Mouse (Mus musculus) neural tube, embryonic 13.5 days (tissue): ENCODE results near the gene Tbl1x. TPM values are rescaled to one million over a fixed set of nuclear protein-coding genes. Genes with fewer than 3 reads are reported as not detected.

Experiments used
- ATAC-seq: fragments of 200-750 bp; cut with Nextera tagmentation; 2 replicates; pipeline ENCODE4 v1.8.0; 2017; ENCODE audit warnings: low read depth, mild to moderate bottlenecking, moderate TSS enrichment, moderate library complexity
- H3K27ac ChIP-seq: fragments of 300-500 bp; sonication (generic); replicated peaks from 2 replicates; pipeline ENCODE4 v1.5.1; 2015; ENCODE audit warnings: moderate library complexity, mild to moderate bottlenecking, inconsistent platforms
- H3K27me3 ChIP-seq: fragments of 300-500 bp; sonication (generic); 2 replicates; pipeline ENCODE4 v1.6.1; 2015; ENCODE audit warnings: mild to moderate bottlenecking, inconsistent platforms
- H3K36me3 ChIP-seq: fragments of 300-500 bp; sonication (generic); 2 replicates; pipeline ENCODE4 v1.6.1; 2015; ENCODE audit warnings: mild to moderate bottlenecking, inconsistent platforms
- H3K4me1 ChIP-seq: fragments of 300-500 bp; sonication (generic); replicated peaks from 2 replicates; pipeline ENCODE4 v1.6.1; 2015; ENCODE audit warnings: inconsistent platforms
- H3K4me2 ChIP-seq: fragments of 300-500 bp; sonication (generic); 2 replicates; pipeline ENCODE4 v1.6.1; 2015; ENCODE audit warnings: inconsistent platforms, mild to moderate bottlenecking, moderate library complexity
- H3K4me3 ChIP-seq: fragments of 300-500 bp; sonication (generic); 2 replicates; pipeline ENCODE4 v1.5.1; 2015; ENCODE audit warnings: mild to moderate bottlenecking, inconsistent platforms
- H3K9ac ChIP-seq: fragments of 300-500 bp; sonication (generic); 2 replicates; pipeline ENCODE4 v1.6.1; 2015; ENCODE audit warnings: moderate library complexity, mild to moderate bottlenecking, inconsistent platforms
- H3K9me3 ChIP-seq: fragments of 300-500 bp; sonication (generic); 2 replicates; pipeline ENCODE4 v1.6.1; 2016; ENCODE audit warnings: inconsistent platforms
- WGBS: fragments of 180-500 bp; shearing (Covaris S2); methylation state at CpG from one replicate; pipeline ENCODE4 v1.1.7; 2015; 5-methylcytosine and 5-hydroxymethylcytosine counted together
- polyA plus RNA-seq: library from polyadenylated mRNA; unstranded; fragments of >200 nt; fragmentation: Nextera tagmentation; extraction: Ambion mirVana; gene quantifications from 2 replicates; pipeline ENCODE4 v1.2.1, GENCODE M21; 2015

Gene Tbl1x
- 41.5 and 50.7 TPM in 2 replicates for polyA plus RNA-seq

DNA sequence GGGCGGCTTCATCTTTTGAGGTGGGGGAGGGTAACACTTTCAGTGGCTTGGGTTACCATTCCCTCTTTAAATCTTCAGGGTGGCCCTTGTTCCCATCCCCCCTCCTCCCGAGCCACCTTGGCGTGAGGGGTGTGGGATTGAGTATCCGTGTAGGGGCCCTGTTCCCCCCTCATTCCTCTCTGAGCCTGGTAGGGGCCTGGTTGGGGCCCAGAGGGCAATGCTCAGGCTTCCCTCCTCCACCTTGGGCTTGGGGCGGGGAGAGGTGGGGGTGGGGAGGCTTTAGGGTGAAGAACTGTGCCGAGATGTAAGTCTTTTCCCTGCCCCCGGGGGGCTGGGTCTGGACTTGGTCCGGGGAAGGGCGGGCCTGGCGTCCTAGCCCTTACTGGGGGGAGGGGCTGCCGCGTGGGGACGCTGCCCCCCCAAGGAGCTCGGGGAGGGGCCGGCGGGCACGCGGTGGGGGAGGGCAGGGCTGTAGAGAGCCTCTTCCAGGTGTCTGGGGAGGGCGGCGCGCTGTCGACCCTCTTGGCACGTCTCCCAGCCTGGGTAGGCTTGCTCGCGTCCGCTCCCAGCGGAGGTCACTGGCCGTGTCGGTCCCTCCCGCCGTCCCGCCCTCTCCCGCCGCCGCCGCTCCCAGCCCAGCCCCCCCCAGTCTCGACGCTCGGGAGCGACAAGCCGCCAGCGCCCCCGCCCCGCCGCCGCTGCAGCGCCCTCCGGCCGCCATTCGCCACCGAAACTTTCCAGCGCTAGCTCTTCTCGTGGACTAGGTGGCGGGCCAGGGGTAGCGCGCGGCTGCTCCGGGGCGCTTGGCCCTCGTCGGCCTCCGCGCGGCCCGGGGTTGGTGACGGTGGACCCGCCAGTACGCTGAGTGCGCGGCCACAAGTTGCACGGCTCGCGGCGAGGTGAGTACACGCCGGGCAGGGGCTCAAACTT is at the start of gene Tbl1x:
Gene Tbl1x, plus strand, starts transcription at position 643 of the 930 bp plus-strand sequence.
- Histone ChIP-seq H3K4me2 (peak within 1 kb of the TSS; percentile 62), H3K27me3 (no peaks in the 10 kb centered on the region), H3K9ac (peak within 1 kb of the TSS; percentile 83), H3K27ac (peak within 1 kb of the TSS; percentile 96), H3K9me3 (no peaks in the 10 kb centered on the region), H3K4me1 (peaks cover 28% of the 10 kb centered on the region), H3K36me3 (no peaks in the 10 kb centered on the region), H3K4me3 (peak within 1 kb of the TSS; percentile 66)
- peak; percentile 62 for ATAC-seq
- WGBS = 12% methylated on average over 49 of the region's 76 CpGs

DNA sequence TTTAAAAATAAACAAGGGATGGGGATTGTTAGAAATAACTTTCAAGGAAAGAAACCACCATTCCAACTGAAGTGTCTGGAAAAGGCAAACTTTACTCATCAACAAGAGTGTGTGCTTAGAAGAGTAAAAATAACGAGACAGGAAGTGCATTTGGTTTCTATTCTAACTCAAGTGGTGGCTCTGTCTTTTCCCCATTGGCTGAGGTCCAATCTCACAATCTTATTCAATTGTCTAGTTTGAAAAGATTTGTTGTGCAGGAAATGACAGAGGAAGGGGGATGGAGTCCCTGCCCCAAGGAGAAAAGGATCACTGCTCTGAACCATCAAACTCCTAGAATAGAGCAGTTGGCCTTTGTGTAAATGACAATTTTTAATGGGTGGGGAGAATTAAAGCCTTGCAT is 41.6 kb upstream of the Tbl1x start:
- no peak overlapping the region for H3K9ac ChIP-seq
- WGBS = 62% methylated on average over 1 of the region's 1 CpGs
- no peaks in the 10 kb centered on the region for H3K27me3 ChIP-seq
- no peaks in the 10 kb centered on the region for H3K9me3 ChIP-seq
- no peaks in the 10 kb centered on the region for H3K36me3 ChIP-seq
- no peaks in the 10 kb centered on the region for H3K4me1 ChIP-seq
- H3K27ac ChIP-seq = no peak overlapping the region
- no peak overlapping the region for H3K4me2 ChIP-seq
- ATAC-seq = no peak
- H3K4me3 ChIP-seq = no peak overlapping the region

DNA sequence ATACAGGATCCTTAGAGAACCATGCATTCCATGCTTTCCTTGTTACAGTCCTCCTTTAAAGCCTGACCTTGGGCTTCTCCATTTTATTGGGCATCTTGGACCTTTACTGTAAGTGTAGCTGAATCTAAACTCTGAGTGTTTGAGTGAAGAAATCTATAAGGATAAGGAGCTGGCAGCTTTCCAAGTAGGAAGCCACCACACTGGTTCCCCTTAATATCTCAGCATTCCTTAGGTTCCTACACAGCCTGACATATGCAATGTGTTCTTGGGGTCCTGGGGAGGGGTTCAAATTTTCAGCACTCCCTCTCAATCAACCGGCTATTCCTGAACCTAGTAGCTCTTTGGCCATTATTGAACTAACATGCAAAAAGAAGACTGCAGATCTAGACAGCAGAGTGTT is 38.0 kb upstream of the Tbl1x start:
- no peak overlapping the region for H3K9ac ChIP-seq
- no peak overlapping the region for H3K4me3 ChIP-seq
- ATAC-seq = no peak
- no peaks in the 10 kb centered on the region for H3K27me3 ChIP-seq
- no peak overlapping the region for H3K27ac ChIP-seq
- no peaks in the 10 kb centered on the region for H3K36me3 ChIP-seq
- no peak overlapping the region for H3K4me2 ChIP-seq
- H3K9me3 ChIP-seq = no peaks in the 10 kb centered on the region
- 83% methylated on average over 1 of the region's 1 CpGs for WGBS
- no peaks in the 10 kb centered on the region for H3K4me1 ChIP-seq

DNA sequence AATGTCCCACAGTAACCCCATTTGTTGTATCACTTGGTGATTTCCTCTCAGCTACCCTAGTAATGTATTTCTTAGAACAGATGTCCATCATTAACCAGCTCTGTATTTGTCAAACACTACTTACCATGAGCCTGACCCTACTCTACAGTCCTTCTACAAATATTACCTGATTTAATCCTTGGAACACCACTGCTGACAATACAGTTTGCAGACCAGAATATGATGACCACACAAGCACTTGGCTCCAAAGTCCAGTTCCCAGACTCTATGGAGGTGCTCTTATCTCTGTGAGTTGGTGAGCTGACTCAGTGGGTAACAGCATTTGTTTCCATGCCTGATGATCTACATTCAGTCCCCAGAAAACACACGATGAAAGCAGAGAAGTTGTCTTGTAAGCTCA is 37.3 kb upstream of the Tbl1x start:
- Histone ChIP-seq H3K4me3 (no peak overlapping the region), H3K9ac (no peak overlapping the region), H3K9me3 (no peaks in the 10 kb centered on the region), H3K27ac (no peak overlapping the region), H3K27me3 (no peaks in the 10 kb centered on the region), H3K4me2 (no peak overlapping the region), H3K36me3 (no peaks in the 10 kb centered on the region), H3K4me1 (no peaks in the 10 kb centered on the region)
- WGBS = 65% methylated on average over 1 of the region's 1 CpGs
- no peak for ATAC-seq

DNA sequence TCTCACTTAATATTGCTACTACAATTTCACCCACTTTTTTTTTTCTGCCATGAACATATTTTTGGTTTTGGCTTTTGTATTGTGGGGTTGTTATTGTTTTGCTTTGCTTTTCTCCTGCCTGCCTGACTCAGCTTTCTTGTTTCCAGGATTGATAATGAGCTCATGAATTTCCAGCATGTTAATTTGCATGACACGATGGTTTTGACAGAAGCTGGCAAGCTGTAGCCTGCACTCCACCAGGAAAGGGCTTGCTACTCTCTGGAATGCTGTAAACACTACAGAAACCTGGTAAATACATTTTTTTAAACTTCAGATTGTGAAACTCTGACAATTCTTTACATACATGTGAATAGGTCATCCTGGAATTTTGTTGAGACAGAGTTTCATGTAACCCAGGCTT is 36.3 kb upstream of the Tbl1x start:
- Histone ChIP-seq H3K4me2 (no peak overlapping the region), H3K4me1 (no peaks in the 10 kb centered on the region), H3K4me3 (no peak overlapping the region), H3K9me3 (no peaks in the 10 kb centered on the region), H3K36me3 (no peaks in the 10 kb centered on the region), H3K27ac (no peak overlapping the region), H3K27me3 (no peaks in the 10 kb centered on the region), H3K9ac (no peak overlapping the region)
- ATAC-seq = no peak
- 23% methylated on average over 1 of the region's 1 CpGs for WGBS

DNA sequence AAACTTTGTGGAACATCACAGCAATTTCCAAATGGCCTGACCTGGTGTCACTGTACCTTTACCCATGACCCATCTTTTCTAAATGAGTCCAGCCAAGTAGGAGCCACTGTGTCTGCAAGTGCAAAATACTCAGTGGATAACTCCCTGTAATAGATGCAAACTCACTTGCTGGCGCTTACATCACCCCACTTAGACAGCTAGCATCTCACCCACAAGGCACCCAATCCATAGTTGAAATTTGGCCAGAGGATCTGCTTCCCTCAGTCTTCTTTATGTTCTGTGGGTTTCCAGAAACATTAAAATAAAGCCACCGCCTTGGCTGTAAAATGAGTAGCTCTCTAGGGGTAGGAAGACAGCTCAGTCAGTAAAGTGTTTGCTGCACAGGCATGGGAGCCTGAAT is 33.3 kb upstream of the Tbl1x start:
- Histone ChIP-seq H3K4me1 (no peaks in the 10 kb centered on the region), H3K27me3 (no peaks in the 10 kb centered on the region), H3K9me3 (no peaks in the 10 kb centered on the region), H3K4me2 (no peak overlapping the region), H3K4me3 (no peak overlapping the region), H3K27ac (no peak overlapping the region), H3K9ac (no peak overlapping the region), H3K36me3 (no peaks in the 10 kb centered on the region)
- no peak for ATAC-seq
- 79% methylated on average over 2 of the region's 2 CpGs for WGBS

DNA sequence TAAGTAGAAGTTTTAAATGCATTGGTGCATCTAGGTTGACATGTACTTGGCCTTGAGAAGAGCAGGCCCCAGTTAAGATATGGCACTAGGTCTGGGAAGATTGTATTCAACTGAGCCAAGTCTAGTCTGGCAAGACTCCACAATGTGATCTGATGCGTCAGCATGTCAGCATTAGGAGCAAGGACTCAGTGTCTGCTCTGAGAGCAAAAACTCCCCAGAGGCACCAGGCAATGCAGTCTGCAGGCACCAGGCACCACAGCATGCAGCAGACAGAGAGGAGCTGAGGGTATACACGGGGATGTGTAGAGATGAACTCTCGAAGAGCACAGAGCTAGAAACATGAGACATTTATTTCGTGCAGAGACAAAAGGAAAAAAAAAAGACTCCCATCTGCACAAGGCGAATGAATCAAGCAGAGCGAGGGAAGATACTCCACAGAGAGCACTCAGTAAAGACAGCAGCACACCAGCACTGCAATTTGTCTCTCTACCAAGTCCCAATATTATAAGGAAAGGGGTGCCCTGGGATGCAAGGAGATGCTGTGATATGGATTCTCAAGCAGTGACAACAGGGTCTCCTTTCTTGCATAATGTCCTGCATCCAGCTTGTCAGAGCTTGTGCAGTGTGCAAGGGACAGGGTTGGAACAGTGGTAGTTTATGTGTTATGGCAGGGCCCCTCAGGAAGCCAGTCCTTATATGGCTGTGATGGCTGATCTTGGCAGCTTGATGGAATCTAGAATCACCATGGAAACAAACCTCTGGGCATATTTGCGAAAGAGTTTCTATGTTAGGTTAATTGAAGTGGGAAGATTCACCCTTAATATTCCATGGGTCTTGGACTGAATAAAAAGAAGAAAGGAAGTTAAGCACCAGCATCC is 22.7 kb upstream of the Tbl1x start:
- no peak overlapping the region for H3K4me3 ChIP-seq
- H3K4me1 ChIP-seq = no peaks in the 10 kb centered on the region; the same call in 1 of the 2 replicates
- H3K36me3 ChIP-seq = no peaks in the 10 kb centered on the region
- H3K4me2 ChIP-seq = no peak overlapping the region
- WGBS = 42% methylated on average over 7 of the region's 7 CpGs
- ATAC-seq = peak; percentile 40; the same call in 1 of the 2 replicates
- H3K9me3 ChIP-seq = no peaks in the 10 kb centered on the region
- 0 out of 2 replicates have a peak overlapping the region, but pooled peaks have one; percentile 49 for H3K27ac ChIP-seq
- no peak overlapping the region for H3K9ac ChIP-seq
- H3K27me3 ChIP-seq = no peaks in the 10 kb centered on the region

DNA sequence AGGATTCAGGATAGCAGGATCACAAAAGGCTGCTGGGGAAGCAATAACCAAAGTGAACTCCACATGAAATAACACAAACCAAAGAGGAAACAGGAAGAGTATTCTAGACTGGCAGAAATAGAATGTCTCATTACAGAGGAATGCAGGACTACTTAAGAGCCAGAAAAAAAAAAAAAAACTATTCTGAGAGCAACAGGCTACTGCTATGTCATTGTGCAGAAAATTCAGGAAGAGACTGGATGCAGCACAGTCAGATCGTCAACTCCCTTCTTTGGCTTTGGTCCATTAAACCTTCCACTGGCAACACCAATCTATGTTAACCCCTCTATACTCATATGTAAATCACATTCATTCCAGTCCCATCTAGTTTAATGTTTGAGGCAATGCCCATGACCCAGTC is 20.7 kb upstream of the Tbl1x start:
- WGBS = 53% methylated on average over 1 of the region's 1 CpGs
- no peaks in the 10 kb centered on the region for H3K27me3 ChIP-seq
- H3K9me3 ChIP-seq = no peaks in the 10 kb centered on the region
- no peaks in the 10 kb centered on the region; the same call in 1 of the 2 replicates for H3K4me1 ChIP-seq
- no peak for ATAC-seq
- no peak overlapping the region for H3K4me2 ChIP-seq
- H3K36me3 ChIP-seq = no peaks in the 10 kb centered on the region
- no peak overlapping the region for H3K27ac ChIP-seq
- no peak overlapping the region for H3K4me3 ChIP-seq
- H3K9ac ChIP-seq = no peak overlapping the region

DNA sequence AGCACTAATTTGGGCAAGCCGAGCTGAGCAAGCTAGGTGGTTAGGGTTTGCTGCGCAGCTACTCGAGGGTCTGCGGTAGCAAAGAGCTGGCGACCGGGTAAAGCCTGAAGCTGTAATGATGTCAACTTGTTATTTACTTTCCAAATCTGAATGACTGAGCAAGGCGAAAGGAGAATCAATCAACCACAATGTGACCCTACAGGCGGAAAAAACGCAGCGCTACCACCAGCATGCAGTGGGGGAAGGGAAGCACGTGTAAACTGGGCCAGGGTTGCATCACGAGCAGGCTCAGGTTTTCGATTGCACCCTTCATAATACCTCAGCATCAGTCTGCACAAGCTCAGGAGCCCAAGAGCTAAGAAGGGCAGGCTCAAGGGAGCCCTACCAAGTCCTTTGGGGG is 1.7 kb upstream of the Tbl1x start:
- Histone ChIP-seq H3K9ac (peak overlapping the region; percentile 83; the same call in 1 of the 2 replicates), H3K4me3 (peak overlapping the region; percentile 66), H3K27me3 (no peaks in the 10 kb centered on the region), H3K4me2 (peak overlapping the region; percentile 62), H3K9me3 (no peaks in the 10 kb centered on the region), H3K27ac (peak overlapping the region; percentile 96), H3K4me1 (peaks cover 27% of the 10 kb centered on the region), H3K36me3 (no peaks in the 10 kb centered on the region)
- ATAC-seq = peak; percentile 85
- 13% methylated on average over 13 of the region's 13 CpGs for WGBS

DNA sequence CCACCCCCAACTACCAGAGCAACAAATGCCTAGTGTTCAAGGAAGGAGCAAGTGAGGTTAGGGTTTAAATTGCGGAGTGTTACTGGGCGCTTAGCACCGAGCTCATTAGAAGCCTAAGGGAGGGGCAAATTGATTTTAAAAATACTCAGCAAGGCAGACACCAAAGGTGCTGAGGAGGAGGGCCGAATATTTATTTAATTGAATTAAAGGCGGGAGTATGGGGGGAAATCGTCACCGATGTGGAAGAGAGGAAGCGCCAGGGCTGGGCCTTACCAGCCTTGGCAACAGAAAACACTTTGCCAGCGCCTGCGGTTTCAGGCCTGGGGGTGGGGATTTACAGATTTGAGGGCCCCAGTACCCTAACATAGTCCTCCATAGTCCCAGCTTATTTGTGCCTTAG is 1.0 kb upstream of the Tbl1x start:
- peak; percentile 45 for ATAC-seq
- Histone ChIP-seq H3K9me3 (no peaks in the 10 kb centered on the region), H3K36me3 (no peaks in the 10 kb centered on the region), H3K4me3 (peak overlapping the region; percentile 66), H3K27me3 (no peaks in the 10 kb centered on the region), H3K4me1 (peaks cover 28% of the 10 kb centered on the region), H3K9ac (peak overlapping the region; percentile 83), H3K27ac (peak overlapping the region; percentile 96), H3K4me2 (peak overlapping the region; percentile 62)
- 7% methylated on average over 10 of the region's 10 CpGs for WGBS

DNA sequence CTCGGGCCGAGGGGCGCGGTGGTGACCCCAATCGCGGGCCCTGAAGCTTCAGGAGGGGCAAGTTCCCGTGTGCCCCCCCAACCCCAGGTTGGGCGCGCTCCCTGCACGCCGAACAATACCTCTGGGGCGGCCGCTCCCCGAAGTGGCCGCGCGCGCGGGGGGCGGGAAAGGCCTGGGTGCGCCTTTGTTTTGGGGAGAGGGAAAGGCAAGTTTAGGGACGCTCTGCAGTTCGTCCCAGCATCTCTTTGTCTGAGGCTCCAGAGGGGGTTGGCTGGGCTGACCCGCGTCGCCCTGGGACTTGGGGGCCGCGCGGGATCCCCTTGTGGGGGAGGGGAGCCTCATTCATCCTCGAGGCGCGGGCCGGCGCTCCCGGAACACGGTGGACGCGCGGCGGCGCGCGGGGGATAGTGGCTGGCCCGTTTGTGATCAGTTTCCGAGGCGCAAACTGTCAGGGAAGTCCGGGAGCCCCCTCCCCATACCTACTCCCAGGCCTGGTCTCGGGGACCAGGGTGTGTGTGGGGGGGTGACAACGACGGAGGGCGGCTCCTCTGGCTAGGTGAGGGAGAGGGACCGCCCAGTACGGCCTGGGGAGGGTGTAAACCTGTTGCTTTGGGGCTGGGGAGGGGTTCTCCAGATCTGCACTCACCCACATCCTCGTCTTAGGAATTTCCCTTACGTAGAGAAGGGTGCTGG is 634 bp downstream of the Tbl1x start:
- ATAC-seq = peak; percentile 23
- WGBS = 11% methylated on average over 54 of the region's 55 CpGs
- Histone ChIP-seq H3K9me3 (no peaks in the 10 kb centered on the region), H3K4me1 (peaks cover 28% of the 10 kb centered on the region), H3K36me3 (no peaks in the 10 kb centered on the region), H3K4me2 (peak overlapping the region; percentile 62), H3K4me3 (peak overlapping the region; percentile 66), H3K27ac (peak overlapping the region; percentile 96), H3K9ac (peak overlapping the region; percentile 83), H3K27me3 (no peaks in the 10 kb centered on the region)
